Mouse (Mus musculus): ENCODE data around the gene Pkd1.

Pkd1 gene

DNA sequence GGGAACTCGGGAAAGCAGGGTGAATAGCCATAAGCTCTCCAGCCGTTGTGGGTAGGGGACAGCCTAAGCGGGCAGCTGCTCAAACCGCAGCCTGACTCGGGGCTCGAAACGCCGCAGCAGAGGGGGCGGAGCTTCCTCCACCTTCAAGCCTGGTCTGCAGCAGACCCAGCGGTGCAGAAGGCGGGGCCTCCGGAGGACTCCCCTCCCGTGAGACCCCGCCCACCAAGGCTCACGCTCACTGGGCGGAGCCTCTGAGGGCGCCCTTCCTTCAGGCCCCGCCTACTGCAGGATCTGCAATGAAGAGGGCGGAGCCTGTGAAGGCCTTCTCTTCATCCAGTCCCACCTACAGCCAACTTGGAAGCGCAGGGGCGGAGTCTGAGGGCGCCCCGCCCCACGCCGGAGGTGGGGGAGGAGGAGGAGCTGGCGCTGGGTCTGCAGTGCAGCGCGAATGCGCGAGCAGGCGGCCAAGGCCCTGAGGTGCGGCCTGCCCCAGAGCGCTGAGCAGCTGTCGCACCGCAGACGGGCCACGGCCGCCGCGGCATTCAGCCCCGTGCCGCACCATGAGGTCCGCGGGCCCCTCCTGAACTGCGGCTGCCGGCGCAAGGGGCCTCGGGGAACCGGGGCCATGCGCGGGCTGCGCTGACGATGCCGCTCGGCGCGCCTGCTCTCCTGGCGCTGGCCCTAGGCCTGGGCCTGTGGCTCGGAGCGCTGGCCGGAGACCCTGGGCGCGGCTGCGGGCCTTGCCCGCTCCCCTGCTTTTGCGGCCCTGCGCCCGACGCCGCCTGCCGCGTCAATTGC lies at the start of gene Pkd1:
Pkd1 (plus strand) TSS at position 217 of the 798 bp plus-strand sequence.
- WGBS = under 1% methylated on average over 72 of the region's 72 CpGs

DNA sequence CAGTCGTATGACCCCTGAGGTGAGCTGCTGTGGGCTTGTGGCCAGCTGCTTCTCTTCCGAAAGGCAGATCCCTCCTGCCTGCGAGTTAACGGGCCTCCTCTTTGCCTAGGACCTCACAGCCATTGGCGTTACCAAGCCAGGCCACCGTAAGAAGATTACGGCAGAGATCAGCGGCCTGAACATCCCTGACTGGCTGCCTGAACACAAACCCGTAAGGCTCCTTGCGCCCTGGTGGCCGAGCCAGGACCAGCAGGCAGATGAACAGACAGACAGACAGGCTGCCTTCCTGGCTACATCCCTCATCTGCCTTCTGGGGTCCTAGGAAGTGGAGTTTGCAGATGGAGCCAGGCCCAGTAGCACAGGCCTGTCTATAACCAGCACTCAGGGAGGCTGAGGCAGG lies 47.4 kb upstream of the Pkd1 start:
- WGBS = 52% methylated on average over 11 of the region's 11 CpGs

DNA sequence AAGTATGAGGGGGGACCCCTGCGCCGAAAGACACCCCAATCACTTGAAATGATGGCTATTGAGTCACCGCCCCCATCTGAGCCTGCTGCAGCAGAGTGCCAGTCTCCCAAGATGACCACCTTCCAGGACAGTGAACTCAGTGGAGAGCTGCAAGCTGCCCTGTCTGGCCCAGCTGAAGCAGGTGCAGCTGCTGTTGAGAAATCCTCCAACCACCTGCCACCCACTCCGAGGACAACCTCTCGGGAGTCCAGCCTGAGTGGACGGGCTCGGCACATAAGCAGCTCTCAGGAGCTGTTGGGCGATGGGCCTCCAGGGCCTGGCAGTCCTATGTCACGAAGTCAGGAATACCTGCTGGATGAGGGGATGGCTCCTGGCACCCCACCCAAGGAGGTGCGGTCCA lies 45.5 kb upstream of the Pkd1 start:
- WGBS = 77% methylated on average over 10 of the region's 10 CpGs

DNA sequence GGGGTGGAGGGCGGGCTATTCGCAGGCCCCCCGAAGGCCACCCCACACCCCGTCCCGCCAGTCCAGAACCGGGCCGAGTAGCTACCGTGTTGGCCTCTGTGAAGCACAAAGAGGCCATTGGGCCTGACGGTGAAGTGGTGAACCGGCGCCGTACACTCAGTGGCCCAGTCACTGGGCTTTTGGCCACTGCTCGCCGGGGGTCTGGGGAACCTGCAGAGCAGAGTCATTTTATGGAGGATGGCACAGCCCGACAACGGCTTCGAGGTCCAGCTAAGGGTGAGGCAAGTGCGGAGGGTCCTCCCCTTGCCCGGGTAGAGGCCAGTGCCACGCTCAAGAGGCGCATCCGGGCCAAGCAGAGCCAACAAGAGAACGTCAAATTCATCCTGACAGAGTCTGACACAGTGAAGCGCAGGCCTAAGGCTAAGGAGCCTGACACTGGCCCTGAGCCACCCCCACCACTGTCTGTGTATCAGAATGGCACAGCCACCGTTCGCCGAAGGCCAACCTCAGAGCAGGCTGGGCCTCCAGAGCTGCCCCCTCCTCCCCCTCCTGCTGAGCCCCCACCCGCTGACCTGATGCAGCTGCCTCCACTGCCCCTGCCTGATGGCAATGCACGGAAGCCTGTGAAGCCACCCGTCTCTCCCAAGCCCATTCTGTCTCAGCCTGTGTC lies 44.2 kb upstream of the Pkd1 start:
- 79% methylated on average over 30 of the region's 30 CpGs for WGBS

DNA sequence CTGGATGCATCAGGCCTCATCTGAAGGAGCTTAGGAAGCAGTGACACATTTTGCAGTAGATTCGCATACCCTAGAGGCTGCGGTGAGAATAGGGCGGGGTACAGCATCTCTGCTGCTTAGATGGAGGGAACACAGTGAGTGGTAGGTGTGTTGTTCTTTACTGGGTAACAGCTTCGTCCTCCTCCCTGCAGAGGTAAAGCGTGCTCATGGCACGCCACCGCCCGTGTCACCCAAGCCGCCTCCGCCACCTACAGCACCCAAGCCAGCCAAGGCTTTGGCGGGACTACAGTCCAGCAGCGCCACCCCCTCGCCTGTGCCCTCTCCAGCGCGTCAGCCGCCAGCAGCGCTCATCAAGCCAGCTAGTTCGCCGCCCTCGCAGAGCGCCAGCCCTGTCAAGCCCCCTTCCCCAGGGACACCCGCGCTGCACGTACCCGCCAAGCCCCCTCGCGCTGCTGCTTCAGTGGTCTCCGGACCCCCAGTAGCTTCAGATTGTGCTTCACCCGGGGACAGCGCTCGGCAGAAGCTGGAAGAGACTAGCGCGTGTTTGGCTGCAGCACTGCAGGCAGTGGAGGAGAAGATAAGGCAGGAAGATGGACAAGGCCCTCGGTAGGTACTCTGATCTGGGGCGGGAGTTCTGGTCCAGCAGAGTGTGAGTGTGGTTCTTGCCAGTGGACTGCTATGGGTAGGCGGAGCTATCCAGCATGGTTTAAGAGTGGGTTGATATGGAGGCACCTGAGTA lies 43.1 kb upstream of the Pkd1 start:
- 23% methylated on average over 36 of the region's 36 CpGs for WGBS

DNA sequence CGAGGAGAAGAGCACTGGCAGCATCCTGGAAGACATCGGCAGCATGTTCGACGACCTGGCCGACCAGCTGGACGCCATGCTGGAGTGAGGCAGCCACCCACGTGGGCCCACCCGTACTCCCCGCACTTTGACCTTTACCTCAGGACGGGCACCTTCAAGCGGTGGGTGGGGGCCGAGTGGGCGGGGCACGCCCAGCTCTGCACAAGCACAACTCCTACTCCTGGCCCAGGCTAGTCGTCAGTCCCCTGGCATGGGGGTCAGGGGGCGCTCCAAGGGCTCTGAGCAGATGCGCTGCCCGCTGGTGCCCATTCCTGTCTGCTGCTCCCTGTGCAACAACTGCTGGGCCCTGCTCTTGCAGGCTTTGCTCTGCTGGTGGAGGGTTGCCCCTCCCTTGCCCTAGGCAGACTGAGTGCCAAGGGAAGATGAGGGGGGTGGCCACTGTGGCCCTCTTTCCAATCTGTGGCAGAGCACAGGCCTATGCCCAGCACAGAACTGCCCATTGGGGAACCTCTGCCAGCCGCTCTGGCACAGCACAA lies 42.4 kb upstream of the Pkd1 start:
- WGBS = 45% methylated on average over 19 of the region's 19 CpGs

DNA sequence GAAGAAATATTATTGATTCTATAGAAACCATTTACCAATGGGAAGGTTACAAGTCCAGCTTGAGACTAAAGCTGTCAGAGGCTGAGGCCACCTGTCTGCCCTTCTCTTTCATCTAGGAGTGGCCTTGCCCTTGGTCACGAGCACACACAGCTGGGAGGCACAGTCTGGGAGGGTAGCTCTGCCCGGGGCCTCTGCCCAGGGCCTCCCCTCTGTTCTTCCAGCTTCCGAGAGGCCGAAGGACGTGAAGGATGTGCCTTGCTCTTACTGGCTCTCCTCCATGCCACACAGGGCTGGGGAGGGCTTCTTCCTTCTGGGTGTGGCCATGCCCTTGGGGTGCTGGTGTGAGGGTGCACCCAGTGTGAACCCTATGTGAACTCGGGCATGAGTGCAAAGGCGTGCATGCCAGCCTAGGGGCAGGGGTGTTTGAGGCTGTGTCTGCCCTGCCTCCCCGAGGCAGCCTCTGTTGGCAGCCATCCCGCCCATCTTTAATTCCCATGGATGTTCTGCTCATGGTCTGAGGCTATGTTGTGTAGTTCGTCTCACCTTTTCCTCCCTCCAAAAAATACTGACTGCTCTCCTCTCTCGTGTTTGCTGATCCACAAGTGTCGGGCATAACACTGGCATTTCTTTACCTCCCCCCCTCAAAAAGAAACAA lies 41.7 kb upstream of the Pkd1 start:
- 54% methylated on average over 12 of the region's 12 CpGs for WGBS

DNA sequence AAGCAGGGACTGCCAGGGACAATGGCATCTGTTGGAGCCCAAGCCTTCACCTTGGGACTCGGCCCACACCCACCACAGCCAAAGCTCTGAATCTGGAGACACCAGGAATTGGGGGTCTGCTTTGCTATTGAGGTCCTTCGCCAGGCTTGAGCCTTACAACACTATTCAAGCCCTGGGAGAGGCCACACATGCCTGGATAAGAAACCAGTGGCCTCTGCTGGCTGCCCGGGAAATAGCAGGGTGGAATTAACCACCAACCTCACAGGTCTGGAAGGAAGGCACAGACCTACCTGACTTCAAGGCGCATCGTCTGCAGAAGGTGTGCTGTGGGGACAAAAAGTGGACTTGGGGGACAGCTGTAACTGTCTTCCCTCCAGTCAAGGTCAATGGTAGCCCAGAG lies 36.0 kb upstream of the Pkd1 start:
- WGBS = 37% methylated on average over 5 of the region's 5 CpGs

DNA sequence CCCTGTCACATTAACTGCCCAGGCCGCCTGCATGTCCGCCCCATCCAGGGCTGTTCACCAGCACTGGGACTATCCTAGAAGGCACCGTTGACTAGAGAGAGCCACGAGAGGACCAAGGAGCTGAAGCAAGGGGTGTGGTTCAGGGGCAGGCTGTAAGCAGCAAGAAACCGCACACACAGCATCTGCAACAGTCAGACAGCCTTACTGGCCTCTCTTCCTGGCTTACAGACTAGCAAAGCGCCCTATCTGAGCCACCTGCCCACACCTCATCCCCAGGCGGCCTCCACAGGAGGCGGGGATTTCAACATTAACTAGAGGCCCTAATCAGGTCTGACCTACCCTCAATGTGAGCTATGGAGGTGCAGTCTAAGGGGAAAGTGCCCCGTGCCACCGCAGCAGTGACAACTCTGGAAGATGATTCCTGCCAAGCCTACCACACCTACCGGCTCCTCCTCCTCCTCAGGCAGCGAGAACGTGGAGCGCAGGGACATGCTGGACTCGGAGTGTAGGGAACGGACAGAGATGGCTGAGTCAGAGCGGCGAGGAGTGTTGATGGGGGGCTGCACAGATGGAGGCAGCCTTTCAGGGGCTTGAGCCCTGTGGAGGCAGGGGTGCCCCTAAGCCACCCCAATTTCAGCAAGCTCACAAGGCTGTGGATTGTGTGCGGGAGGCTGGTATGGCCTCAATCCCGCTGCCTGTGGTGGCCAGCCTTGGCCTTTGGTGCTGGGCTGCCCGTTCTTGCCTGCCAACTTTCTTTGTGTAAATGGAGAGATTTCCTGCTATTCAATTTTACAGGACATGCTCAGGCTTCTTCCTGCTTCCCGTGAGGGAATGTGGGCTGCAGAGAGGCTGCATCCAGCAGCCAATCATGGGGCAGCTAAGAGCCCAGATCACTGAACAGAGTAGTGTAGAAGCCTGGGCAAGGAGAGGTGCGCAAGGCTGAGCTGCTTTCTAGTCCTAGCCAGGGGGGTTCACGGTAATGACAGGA lies 35.1 kb upstream of the Pkd1 start:
- WGBS = 63% methylated on average over 24 of the region's 24 CpGs

DNA sequence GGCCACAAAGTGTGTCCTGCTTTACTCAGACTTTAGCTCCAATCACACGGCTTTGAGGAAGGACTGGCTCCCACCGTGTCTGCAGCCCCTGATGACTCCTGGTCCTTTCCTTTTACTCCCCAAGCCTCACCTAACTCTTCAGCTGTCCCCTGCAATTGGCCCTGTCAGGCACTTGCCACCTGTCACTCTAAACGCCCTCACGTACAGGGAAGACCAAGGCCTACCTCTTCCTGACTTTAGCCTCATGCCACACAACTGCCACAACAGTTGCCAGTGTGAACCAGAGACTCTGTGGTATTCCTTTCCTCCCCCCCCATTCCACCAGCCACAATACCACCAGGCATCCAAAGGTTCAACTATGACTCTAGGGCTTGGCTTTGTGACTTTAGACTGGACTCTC lies 29.2 kb upstream of the Pkd1 start:
- 87% methylated on average over 4 of the region's 4 CpGs for WGBS

DNA sequence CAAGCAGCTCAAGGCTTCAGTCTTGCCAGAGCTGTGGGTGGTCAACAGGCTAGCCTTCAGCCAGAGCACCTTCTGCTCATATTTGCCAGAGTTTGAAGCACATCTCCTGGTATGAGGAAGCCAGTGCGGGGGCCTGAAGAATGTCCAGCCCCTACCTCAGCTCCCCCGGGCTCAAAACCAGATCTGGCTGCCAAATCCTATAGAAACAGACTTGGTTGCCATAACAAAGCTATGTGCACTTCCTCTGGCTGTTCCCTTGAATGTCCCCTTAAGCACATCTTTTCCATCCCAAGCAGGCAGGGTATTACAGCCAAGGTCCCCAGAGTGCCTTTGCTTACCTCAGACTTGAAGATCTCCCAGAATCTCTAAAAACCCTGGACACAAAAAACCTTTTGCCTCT lies 24.9 kb upstream of the Pkd1 start:
- 40% methylated on average over 2 of the region's 2 CpGs for WGBS

DNA sequence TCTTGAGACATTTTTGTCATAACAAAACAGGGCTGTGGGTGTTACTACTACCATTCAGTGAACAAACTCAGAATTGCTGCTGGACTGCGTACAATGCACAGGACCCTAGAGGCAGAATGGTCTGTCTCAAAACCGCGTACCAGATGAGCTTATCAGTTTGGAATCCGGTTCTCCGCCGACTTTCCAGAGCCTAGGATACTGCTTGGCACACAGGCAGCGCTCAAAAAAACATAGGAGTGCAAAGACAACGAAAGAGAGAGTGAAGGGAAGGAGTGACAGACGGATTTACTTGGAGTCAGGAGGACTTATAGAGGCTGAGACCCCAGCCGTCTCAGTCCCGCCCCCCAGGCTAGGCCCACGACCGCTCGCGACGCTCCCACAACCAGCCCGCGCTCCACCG lies 22.3 kb upstream of the Pkd1 start:
- WGBS = under 1% methylated on average over 19 of the region's 19 CpGs

DNA sequence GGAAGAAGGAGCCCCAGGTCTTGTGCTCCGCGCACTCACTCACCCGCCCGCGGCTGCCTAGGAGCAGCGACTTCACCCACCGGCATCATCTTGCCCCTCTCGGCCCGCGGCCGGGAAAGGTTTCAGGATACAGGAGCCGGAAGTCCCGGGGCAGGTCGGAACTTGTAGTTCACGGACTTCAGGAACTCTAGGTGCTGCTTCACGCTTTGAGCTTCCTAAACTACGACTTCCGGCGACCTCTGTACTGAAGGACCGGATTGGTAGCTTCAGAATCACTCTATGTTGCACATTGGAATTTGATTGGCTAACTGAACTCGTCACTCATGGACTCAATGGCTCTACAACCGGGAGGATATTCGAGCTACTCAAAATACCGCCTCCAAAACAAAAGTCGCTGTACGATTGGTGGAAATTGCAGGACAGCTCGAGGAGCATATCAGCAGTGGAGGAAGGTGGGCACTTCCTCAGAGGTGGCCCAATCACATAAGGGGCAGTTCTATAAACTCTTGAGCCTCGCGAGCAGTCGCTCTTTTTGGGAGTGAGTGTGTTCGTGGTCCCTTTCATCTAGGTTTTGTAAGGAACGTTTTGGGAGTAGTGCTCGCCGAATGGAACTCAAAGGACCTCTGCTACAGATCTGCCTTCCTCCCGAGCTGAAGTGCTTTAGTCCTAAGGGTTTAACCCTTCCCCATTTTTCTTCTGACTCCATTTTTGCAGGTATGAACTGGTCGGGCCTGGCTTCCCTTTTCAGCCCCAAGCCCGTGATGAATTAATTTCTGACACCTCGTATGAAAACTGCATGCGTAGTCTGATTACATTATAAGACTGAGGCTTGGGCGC lies 21.7 kb upstream of the Pkd1 start, which contains the start of gene Traf7:
Traf7 (minus strand) TSS at position 216 of the 837 bp plus-strand sequence.
- under 1% methylated on average over 40 of the region's 40 CpGs for WGBS

DNA sequence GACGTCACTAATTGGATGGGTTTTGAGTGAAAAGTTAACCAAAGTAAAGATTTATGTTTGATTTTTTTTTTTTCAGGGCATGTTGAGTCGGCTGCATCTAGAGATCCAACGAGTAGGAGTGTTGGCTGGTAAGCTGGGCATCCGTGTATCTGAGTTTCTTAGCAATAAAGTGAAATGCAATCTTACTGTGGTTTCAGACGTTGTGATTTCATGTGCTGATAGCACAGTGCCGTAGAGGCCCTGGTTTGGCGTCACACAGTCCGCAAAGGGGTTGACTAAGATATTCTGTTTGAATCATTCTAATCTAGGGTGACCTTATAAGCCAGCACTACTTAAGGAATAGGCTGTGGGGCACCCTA lies 21.1 kb upstream of the Pkd1 start:
- under 1% methylated on average over 8 of the region's 8 CpGs for WGBS

DNA sequence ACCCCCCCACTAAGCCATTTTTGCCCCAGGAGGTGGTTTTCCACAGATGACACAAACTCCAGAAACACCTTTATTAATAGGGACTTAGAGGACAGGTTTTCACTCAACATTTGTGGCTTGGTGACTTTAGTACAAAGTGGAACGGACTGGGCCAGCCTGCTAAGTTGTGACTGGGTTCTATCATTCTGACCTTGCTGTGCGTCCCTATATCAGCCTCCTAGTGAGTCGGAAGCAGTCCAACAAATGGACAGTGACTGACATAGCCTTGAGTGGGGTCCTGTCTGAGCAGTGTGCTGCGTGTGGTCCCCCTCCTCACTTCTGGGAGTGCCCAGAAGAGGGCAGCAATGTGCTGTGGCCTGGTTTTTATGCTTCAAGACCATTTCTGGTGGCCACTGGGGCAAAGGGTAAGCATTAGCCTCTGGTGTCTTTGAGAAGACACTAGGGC lies 20.6 kb upstream of the Pkd1 start:
- 2% methylated on average over 4 of the region's 4 CpGs for WGBS

DNA sequence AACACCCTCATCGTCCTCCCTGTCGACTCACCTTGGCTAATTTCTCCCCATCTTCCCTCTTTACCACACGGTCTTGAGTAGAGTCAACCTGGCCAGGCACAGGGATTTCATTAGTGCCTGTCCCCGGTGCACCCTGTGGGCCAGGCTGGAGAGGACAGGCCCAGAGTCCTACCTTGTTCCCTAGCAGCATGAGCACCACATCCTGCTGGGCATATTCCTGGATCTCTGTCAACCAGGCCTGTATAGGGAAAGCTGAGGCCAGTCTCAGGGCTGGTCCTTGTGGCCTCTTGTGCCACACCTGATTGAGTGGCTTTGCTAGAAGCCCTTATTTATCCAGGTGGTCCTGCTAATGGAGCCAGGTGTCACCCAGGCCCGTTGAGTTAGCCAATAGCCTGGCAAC lies 19.8 kb upstream of the Pkd1 start:
- 28% methylated on average over 5 of the region's 5 CpGs for WGBS

DNA sequence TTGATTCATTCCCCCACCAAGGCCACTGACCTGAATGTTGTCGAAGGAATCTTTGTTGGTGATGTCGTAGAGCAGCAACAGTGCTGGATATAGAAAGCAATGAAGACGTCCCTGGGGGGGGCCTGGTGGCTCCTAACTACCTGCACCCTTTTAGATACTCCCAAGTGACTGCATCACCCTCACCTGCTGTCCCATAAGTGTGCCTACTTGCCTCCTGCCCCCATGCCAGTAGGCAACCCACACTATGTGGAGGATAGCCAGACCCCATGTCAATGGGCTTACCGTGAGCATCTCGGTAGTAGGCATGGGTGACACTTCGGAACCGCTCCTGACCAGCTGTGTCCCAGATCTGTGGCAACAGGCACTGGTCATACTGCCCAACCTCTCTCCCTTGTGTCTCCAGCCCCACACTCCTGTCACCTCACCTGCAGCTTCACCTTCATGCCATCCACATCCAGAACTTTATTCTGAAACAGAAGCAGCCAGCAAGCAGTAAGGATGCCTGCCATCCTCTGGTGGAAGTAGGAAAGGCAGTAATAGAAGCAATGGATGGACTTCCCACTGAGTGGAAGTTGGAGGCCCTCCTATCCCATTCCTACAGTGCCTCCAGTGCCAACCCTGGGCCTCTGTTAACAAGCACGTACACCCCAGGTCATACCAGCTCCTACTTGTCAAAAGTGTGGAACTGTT lies 19.1 kb upstream of the Pkd1 start:
- 35% methylated on average over 8 of the region's 8 CpGs for WGBS

DNA sequence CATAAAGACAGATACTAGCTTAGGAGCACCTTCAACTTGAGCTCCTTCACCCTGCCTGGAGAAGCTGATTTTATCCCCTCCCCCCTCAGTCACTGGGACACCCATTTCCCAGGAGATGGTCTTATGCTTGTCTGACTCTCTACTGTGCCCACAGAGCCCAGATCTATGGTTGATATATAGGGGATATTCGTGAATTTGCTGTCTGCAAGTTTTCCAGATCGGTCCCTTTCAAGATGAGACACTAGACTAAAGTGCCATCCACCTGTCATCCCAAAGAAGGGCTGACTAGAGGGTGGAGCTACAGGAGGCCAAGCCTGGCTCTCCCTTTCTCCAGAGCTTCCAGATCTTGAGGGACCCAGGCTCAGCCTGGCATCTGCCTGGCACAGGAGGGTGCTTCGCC lies 18.6 kb upstream of the Pkd1 start:
- 66% methylated on average over 3 of the region's 3 CpGs for WGBS

DNA sequence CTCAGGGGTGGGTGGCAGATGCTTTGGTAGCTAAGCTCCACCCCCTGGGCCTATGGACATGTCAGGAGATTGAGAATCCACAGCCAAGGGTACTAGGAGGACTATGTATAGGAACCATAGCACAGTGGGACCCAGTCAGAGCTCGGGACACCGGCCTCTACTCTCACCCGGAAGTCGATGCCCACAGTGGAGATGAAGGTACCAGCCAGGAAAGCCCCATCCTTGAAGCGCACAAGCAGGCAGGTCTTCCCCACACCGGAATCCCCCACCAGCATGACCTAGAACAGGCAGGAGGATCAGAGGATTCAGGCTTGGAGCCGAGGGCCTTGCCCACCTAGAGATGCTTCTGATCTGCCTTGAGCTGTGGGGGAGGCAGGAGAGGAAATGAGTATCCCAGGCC lies 17.6 kb upstream of the Pkd1 start:
- WGBS = 75% methylated on average over 7 of the region's 7 CpGs
